Mouse (Mus musculus): ENCODE data around the gene Habp4. TPM values are rescaled to one million over a fixed set of nuclear protein-coding genes. Genes with fewer than 3 reads are reported as not detected.

Habp4 gene
- polyA plus RNA-seq, 1 experiment from 2014 or later = 49.1 TPM

GRCm38 (mm10) chr13:64200911-64201310, 39.3 kb downstream of the Habp4 start:
- H3K9me3 ChIP-seq (replicated peaks) = no peaks in the 10 kb centered on the region
- no peak overlapping the region for H3K4me3 ChIP-seq
- no peak for ATAC-seq (replicated peaks; ENCODE audit: insufficient number of reproducible peaks, insufficient read depth, low FRiP score, low read depth)

GRCm38 (mm10) chr13:64204726-64205125, 43.1 kb downstream of the Habp4 start:
- no peaks in the 10 kb centered on the region for H3K36me3 ChIP-seq
- 52% methylated on average over 2 of the region's 2 CpGs for WGBS
- ATAC-seq (replicated peaks; ENCODE audit: insufficient number of reproducible peaks, insufficient read depth, low FRiP score, low read depth) = no peak
- no peak overlapping the region for H3K27ac ChIP-seq
- no peak overlapping the region for H3K4me3 ChIP-seq
- no peaks in the 10 kb centered on the region for H3K27me3 ChIP-seq
- no peak overlapping the region for H3K9ac ChIP-seq
- H3K4me2 ChIP-seq = no peak overlapping the region
- H3K9me3 ChIP-seq (replicated peaks) = no peaks in the 10 kb centered on the region
- no peaks in the 10 kb centered on the region for H3K4me1 ChIP-seq (replicated peaks)

More at GRCm38 (mm10) chr13:64200911-64201310, 39.3 kb downstream of the Habp4 start:
- 73% methylated on average over 4 of the region's 4 CpGs for WGBS
- Histone ChIP-seq H3K27ac (no peak overlapping the region), H3K27me3 (no peaks in the 10 kb centered on the region), H3K36me3 (0 out of 2 replicates have a peak, but pooled peaks cover 4% of the 10 kb centered on the region), H3K9ac (no peak overlapping the region), H3K4me1 (replicated peaks) (no peaks in the 10 kb centered on the region), H3K4me2 (no peak overlapping the region)

GRCm38 (mm10) chr13:64205186-64205585, 43.6 kb downstream of the Habp4 start:
- WGBS = 49% methylated on average over 2 of the region's 2 CpGs
- Histone ChIP-seq H3K36me3 (no peaks in the 10 kb centered on the region), H3K4me1 (replicated peaks) (no peaks in the 10 kb centered on the region), H3K27me3 (no peaks in the 10 kb centered on the region), H3K27ac (no peak overlapping the region), H3K9me3 (replicated peaks) (no peaks in the 10 kb centered on the region), H3K9ac (no peak overlapping the region), H3K4me2 (no peak overlapping the region), H3K4me3 (no peak overlapping the region)
- no peak; the same call in 1 of the 2 replicates for ATAC-seq (replicated peaks; ENCODE audit: insufficient number of reproducible peaks, insufficient read depth, low FRiP score, low read depth)

GRCm38 (mm10) chr13:64208146-64208545, 46.5 kb downstream of the Habp4 start:
- no peaks in the 10 kb centered on the region for H3K9me3 ChIP-seq (replicated peaks)
- no peaks in the 10 kb centered on the region for H3K4me1 ChIP-seq (replicated peaks)
- no peaks in the 10 kb centered on the region for H3K36me3 ChIP-seq
- H3K4me2 ChIP-seq = no peak overlapping the region
- H3K9ac ChIP-seq = no peak overlapping the region
- ATAC-seq (replicated peaks; ENCODE audit: insufficient number of reproducible peaks, insufficient read depth, low FRiP score, low read depth) = no peak
- no peaks in the 10 kb centered on the region for H3K27me3 ChIP-seq
- H3K4me3 ChIP-seq = no peak overlapping the region
- WGBS = 91% methylated on average over 6 of the region's 6 CpGs
- H3K27ac ChIP-seq = no peak overlapping the region

GRCm38 (mm10) chr13:64211995-64212603, 50.5 kb downstream of the Habp4 start:
- WGBS = 81% methylated on average over 5 of the region's 5 CpGs
- Histone ChIP-seq H3K4me3 (no peak overlapping the region), H3K27ac (no peak overlapping the region), H3K9me3 (replicated peaks) (no peaks in the 10 kb centered on the region), H3K4me1 (replicated peaks) (no peaks in the 10 kb centered on the region), H3K9ac (no peak overlapping the region), H3K36me3 (no peaks in the 10 kb centered on the region), H3K27me3 (no peaks in the 10 kb centered on the region), H3K4me2 (no peak overlapping the region)
- ATAC-seq (replicated peaks; ENCODE audit: insufficient number of reproducible peaks, insufficient read depth, low FRiP score, low read depth) = no peak

GRCm38 (mm10) chr13:64214891-64215290, 53.3 kb downstream of the Habp4 start:
- H3K9ac ChIP-seq = no peak overlapping the region
- no peaks in the 10 kb centered on the region for H3K4me1 ChIP-seq (replicated peaks)
- no peak overlapping the region for H3K4me3 ChIP-seq
- WGBS = 89% methylated on average over 5 of the region's 5 CpGs
- H3K36me3 ChIP-seq = no peaks in the 10 kb centered on the region
- ATAC-seq (replicated peaks; ENCODE audit: insufficient number of reproducible peaks, insufficient read depth, low FRiP score, low read depth) = no peak
- no peak overlapping the region for H3K4me2 ChIP-seq
- no peak overlapping the region for H3K27ac ChIP-seq
- no peaks in the 10 kb centered on the region for H3K27me3 ChIP-seq
- H3K9me3 ChIP-seq (replicated peaks) = no peaks in the 10 kb centered on the region

GRCm38 (mm10) chr13:64225738-64226137, 64.1 kb downstream of the Habp4 start:
- ATAC-seq (replicated peaks; ENCODE audit: insufficient number of reproducible peaks, insufficient read depth, low FRiP score, low read depth) = no peak
- 55% methylated on average over 3 of the region's 3 CpGs for WGBS
- Histone ChIP-seq H3K4me1 (replicated peaks) (peaks cover 5% of the 10 kb centered on the region; the same call in 1 of the 2 replicates), H3K27ac (no peak overlapping the region), H3K36me3 (no peaks in the 10 kb centered on the region), H3K9ac (no peak overlapping the region), H3K27me3 (no peaks in the 10 kb centered on the region), H3K4me2 (no peak overlapping the region), H3K9me3 (replicated peaks) (no peaks in the 10 kb centered on the region), H3K4me3 (no peak overlapping the region)

- H3K36me3 ChIP-seq = no peaks in the 10 kb centered on the region
- H3K4me2 ChIP-seq = no peak overlapping the region
- no peak overlapping the region for H3K4me3 ChIP-seq
- no peak overlapping the region for H3K27ac ChIP-seq
- no peak for ATAC-seq (replicated peaks; ENCODE audit: insufficient number of reproducible peaks, insufficient read depth, low FRiP score, low read depth)
- H3K9ac ChIP-seq = no peak overlapping the region
- H3K27me3 ChIP-seq = no peaks in the 10 kb centered on the region
- no peaks in the 10 kb centered on the region for H3K9me3 ChIP-seq (replicated peaks)
- 88% methylated on average over 4 of the region's 4 CpGs for WGBS
- peaks cover 5% of the 10 kb centered on the region; the same call in 1 of the 2 replicates for H3K4me1 ChIP-seq (replicated peaks)
Observed at GRCm38 (mm10) chr13:64226725-64227124, 65.1 kb downstream of the Habp4 start.

- Histone ChIP-seq H3K27me3 (no peaks in the 10 kb centered on the region), H3K4me1 (replicated peaks) (peaks cover 23% of the 10 kb centered on the region), H3K4me3 (no peak overlapping the region), H3K27ac (no peak overlapping the region), H3K9me3 (replicated peaks) (no peaks in the 10 kb centered on the region), H3K9ac (no peak overlapping the region), H3K4me2 (no peak overlapping the region), H3K36me3 (no peaks in the 10 kb centered on the region)
- no peak for ATAC-seq (replicated peaks; ENCODE audit: insufficient number of reproducible peaks, insufficient read depth, low FRiP score, low read depth)
- WGBS = 75% methylated on average over 4 of the region's 4 CpGs
Observed at GRCm38 (mm10) chr13:64233139-64233538, 71.5 kb downstream of the Habp4 start.

GRCm38 (mm10) chr13:64235062-64235715, 73.6 kb downstream of the Habp4 start:
- no peaks in the 10 kb centered on the region for H3K9me3 ChIP-seq (replicated peaks)
- no peak for ATAC-seq (replicated peaks; ENCODE audit: insufficient number of reproducible peaks, insufficient read depth, low FRiP score, low read depth)
- H3K9ac ChIP-seq = no peak overlapping the region
- H3K27ac ChIP-seq = peak overlapping the region; percentile 25; the same call in 1 of the 2 replicates
- no peak overlapping the region for H3K4me3 ChIP-seq
- H3K4me1 ChIP-seq (replicated peaks) = peaks cover 26% of the 10 kb centered on the region
- no peaks in the 10 kb centered on the region for H3K27me3 ChIP-seq
- 53% methylated on average over 4 of the region's 4 CpGs for WGBS
- H3K4me2 ChIP-seq = no peak overlapping the region
- no peaks in the 10 kb centered on the region for H3K36me3 ChIP-seq

GRCm38 (mm10) chr13:64235777-64236176, 74.2 kb downstream of the Habp4 start:
- H3K9ac ChIP-seq = no peak overlapping the region
- no peaks in the 10 kb centered on the region for H3K36me3 ChIP-seq
- peaks cover 32% of the 10 kb centered on the region for H3K4me1 ChIP-seq (replicated peaks)
- no peaks in the 10 kb centered on the region for H3K9me3 ChIP-seq (replicated peaks)
- no peak overlapping the region for H3K4me3 ChIP-seq
- no peak for ATAC-seq (replicated peaks; ENCODE audit: insufficient number of reproducible peaks, insufficient read depth, low FRiP score, low read depth)
- no peaks in the 10 kb centered on the region for H3K27me3 ChIP-seq
- no peak overlapping the region for H3K4me2 ChIP-seq
- 65% methylated on average over 3 of the region's 3 CpGs for WGBS
- H3K27ac ChIP-seq = 0 out of 2 replicates have a peak overlapping the region, but pooled peaks have one; percentile 23
